Mouse (Mus musculus): Measurements from ENCODE around the gene Noxa1. TPM values are rescaled to one million over a fixed set of nuclear protein-coding genes. Genes with fewer than 3 reads are reported as not detected.

The Noxa1 gene
- polyA plus RNA-seq, 1 experiment from 2014 or later = 0.29 TPM

DNA sequence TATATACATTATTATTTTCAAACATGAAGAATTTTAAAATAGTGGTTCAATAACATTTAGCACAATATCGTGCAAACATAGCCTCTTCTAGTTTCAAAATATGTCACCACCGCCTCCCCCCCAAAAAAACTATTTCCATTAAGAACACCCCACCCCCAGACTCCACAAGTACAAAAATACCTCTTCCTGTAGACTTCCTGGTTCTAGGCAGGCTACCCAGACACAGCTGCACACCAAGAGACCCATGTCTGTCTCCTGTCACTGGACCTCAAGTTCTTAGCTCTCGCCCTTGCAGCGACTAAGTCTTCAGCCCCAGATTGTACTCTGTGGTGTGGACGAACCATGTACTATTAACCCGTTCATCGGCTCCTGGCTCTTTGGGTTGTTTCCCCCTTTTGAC is 26.0 kb upstream of the Noxa1 start:
- H3K4me3 ChIP-seq = no peak overlapping the region
- no peak for DNase-seq (ENCODE audit: extremely low spot score, low spot score)
- peaks cover 26% of the 10 kb centered on the region for H3K4me1 ChIP-seq
- no peak overlapping the region for H3K27ac ChIP-seq
- 81% methylated on average over 7 of the region's 7 CpGs for WGBS
- peaks cover 22% of the 10 kb centered on the region for H3K27me3 ChIP-seq (ENCODE audit: poor library complexity, severe bottlenecking)
- no peaks in the 10 kb centered on the region for H3K9me3 ChIP-seq
- no peaks in the 10 kb centered on the region for H3K36me3 ChIP-seq (replicated peaks)

DNA sequence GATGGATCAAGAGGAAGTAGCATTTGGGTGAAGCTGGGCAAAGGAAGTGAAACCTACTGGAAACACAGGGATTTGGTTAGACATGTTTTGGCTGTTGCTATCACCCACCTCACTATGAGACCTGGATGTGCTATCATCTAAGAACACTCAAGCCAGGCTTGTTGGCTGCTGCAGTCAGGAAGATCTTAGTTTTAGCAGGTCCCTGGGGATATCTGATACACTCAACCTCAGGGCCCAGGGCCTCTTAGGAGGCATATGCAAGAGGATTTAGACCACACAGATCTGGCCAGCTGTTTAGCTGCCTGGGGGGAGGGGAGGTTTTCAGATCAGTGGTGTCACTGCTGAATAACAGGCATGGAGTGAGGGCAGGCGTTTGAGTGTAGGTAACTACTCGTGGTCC is 20.5 kb upstream of the Noxa1 start:
- H3K4me1 ChIP-seq = peaks cover 21% of the 10 kb centered on the region
- DNase-seq (ENCODE audit: extremely low spot score, low spot score) = no peak
- peak overlapping the region; percentile 48; the same call in 1 of the 2 replicates for H3K27ac ChIP-seq
- H3K4me3 ChIP-seq = no peak overlapping the region
- no peaks in the 10 kb centered on the region for H3K9me3 ChIP-seq
- no peaks in the 10 kb centered on the region for H3K36me3 ChIP-seq (replicated peaks)
- no peaks in the 10 kb centered on the region for H3K27me3 ChIP-seq (ENCODE audit: poor library complexity, severe bottlenecking)
- 66% methylated on average over 2 of the region's 2 CpGs for WGBS

DNA sequence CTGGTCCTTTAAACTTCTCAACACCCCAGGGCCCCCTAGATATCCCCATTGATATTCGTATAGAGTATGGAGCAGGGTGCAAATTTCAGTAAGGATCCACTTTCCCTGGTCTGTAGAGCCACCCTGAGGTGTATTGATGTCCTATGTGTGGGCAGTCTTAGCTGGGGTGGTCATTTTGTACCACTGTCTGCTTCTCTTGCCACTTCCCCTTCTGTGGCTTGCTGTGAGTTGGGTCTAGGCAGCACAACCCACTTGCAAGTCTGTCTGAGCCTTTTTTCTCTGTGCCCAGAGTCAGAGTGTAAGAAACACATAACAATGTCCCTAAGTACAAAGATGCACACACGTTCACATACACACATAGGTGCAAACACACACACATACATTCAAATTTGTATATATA is 19.4 kb upstream of the Noxa1 start:
- Histone ChIP-seq H3K4me1 (peaks cover 21% of the 10 kb centered on the region), H3K9me3 (no peaks in the 10 kb centered on the region), H3K27ac (peak overlapping the region; percentile 22; the same call in 1 of the 2 replicates), H3K36me3 (replicated peaks) (no peaks in the 10 kb centered on the region), H3K4me3 (no peak overlapping the region), H3K27me3 (ENCODE audit: poor library complexity, severe bottlenecking) (no peaks in the 10 kb centered on the region)
- DNase-seq (ENCODE audit: extremely low spot score, low spot score) = no peak
- WGBS = 82% methylated on average over 2 of the region's 2 CpGs

DNA sequence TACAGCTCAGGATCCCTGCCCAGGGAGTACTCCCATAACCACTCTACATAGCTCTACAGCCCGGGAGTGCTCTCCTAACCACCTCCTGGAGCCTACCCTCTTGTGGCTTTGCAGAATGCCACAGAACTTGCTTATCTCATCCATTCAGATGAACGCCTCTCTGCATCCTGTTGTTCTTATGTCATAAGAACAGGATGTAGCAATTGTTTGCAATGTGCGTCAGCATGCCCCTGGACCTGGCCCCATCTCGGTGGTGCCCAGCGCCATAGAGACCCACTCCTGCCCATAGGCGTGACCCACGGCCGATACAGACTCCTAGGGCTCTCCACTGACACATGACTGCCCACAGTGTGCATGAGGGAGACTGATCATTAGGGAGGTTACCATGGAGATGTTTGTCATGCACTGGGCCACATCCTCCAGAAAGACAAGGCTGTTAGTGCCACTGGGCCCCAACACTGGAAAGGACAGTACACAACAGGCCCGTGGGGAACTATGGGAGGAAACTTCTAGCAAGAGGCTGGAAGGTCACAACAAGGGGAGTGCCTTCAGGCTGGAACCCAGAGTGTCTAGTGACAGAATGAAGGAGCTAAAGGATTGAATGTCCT is 16.3 kb upstream of the Noxa1 start:
- Histone ChIP-seq H3K9me3 (no peaks in the 10 kb centered on the region), H3K36me3 (replicated peaks) (no peaks in the 10 kb centered on the region), H3K4me3 (no peak overlapping the region), H3K27me3 (ENCODE audit: poor library complexity, severe bottlenecking) (no peaks in the 10 kb centered on the region), H3K4me1 (peaks cover 21% of the 10 kb centered on the region), H3K27ac (peak overlapping the region; percentile 71)
- WGBS = 76% methylated on average over 9 of the region's 9 CpGs
- no peak for DNase-seq (ENCODE audit: extremely low spot score, low spot score)

DNA sequence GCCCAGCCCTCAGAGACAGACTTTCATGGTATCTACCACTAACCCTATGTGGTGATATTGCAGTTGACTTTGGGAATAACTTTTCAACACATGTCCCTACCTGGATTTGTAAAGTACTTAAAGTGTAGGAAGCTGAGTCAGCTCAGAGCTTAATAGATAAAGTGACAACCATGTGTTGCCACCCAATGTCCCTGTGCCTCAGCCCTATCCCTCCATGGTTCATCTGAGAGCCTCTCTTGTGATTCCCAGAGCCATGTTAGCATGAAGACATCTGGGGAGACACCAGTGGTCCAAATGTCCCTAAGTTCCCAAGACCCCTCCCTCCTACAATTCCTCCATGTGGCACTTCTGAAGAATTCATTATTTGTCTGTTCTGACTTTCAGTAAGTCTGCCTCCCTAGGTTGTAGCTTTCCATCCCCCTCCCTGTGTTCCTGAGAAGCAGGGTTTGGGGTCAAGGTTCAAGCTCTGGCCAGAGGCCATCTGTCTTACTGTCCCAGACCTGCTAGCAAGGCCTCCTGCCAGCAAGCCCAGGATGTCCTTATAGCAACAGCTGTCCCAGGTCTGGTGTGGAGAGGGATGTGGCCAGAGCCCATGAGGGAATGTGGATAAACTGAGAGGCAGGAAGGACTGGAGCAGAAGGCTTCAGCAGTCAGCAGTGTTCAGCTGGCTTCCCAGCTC is 15.7 kb upstream of the Noxa1 start:
- H3K4me1 ChIP-seq = peaks cover 17% of the 10 kb centered on the region
- no peak overlapping the region for H3K4me3 ChIP-seq
- no peaks in the 10 kb centered on the region for H3K27me3 ChIP-seq (ENCODE audit: poor library complexity, severe bottlenecking)
- no peaks in the 10 kb centered on the region for H3K9me3 ChIP-seq
- peak overlapping the region; percentile 71 for H3K27ac ChIP-seq
- no peak for DNase-seq (ENCODE audit: extremely low spot score, low spot score)
- H3K36me3 ChIP-seq (replicated peaks) = no peaks in the 10 kb centered on the region

DNA sequence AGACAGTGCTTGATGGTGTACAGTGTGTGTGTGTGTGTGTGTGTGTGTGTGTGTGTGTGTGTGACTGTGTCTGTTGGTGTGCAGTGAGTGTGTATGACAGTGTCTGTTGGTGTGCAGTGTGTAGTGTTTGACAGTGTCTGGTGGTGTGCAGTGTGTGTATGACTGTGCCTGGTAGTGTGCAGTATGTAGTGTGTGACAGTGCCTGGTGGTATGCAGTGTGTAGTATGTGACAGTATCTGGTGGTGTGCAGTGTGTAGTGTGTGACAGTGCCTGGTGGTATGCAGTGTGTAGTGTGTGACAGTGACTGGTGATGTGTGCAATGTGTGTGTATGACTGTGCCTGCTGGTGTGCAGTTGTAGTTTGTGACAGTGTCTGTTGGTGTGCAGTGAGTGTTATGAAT is 14.5 kb upstream of the Noxa1 start:
- Histone ChIP-seq H3K4me3 (no peak overlapping the region), H3K4me1 (peaks cover 13% of the 10 kb centered on the region), H3K9me3 (no peaks in the 10 kb centered on the region), H3K27me3 (ENCODE audit: poor library complexity, severe bottlenecking) (no peaks in the 10 kb centered on the region), H3K27ac (0 out of 2 replicates have a peak overlapping the region, but pooled peaks have one; percentile 26), H3K36me3 (replicated peaks) (no peaks in the 10 kb centered on the region)
- no peak for DNase-seq (ENCODE audit: extremely low spot score, low spot score)

DNA sequence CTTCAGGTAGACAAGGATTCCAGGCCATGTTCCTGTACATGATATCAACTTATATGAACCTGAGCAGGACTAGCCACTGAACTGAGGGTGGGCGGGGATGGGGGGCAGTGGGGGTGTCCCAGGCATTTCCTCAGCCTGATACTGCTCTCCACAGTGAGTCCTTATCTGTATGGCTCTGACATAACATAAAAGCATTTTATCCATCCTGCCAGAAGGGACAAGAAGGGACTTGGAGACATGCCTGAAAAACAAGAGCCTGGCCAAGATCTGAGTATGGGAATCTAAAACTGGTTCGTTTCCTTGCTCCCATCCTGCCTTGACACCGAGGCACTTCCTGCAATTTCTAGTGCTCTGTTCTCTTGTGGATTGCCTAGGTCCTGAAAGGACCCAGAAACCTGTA is 11.1 kb upstream of the Noxa1 start:
- WGBS = 83% methylated on average over 3 of the region's 3 CpGs
- H3K27ac ChIP-seq = no peak overlapping the region
- no peaks in the 10 kb centered on the region for H3K36me3 ChIP-seq (replicated peaks)

DNA sequence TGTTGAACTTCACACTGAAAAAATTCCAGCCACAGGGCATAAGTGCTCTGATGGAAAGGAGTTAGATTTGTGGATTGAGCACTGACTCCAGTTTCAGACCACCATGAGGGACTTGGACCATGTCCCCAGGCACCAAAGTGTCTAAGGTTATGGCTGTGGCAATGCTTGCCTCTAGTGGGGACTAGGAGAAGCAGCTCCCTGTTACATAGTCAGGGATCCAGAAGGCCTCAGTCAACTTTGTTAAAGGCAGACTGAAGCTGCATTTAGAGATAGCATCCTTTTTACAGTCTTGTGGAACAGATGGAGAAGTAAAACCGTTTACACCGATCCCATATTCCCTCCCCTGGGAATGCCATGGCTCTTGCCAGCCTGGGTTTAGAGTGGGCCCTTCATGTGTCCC is 9.2 kb upstream of the Noxa1 start:
- Histone ChIP-seq H3K4me3 (no peak overlapping the region), H3K36me3 (replicated peaks) (no peaks in the 10 kb centered on the region), H3K9me3 (no peaks in the 10 kb centered on the region), H3K27ac (no peak overlapping the region), H3K4me1 (peaks cover 11% of the 10 kb centered on the region), H3K27me3 (ENCODE audit: poor library complexity, severe bottlenecking) (no peaks in the 10 kb centered on the region; the same call in 1 of the 2 replicates)
- 95% methylated on average over 2 of the region's 2 CpGs for WGBS
- DNase-seq (ENCODE audit: extremely low spot score, low spot score) = no peak

More for the DNA sequence above, 11.1 kb upstream of the Noxa1 start:
- no peaks in the 10 kb centered on the region for H3K9me3 ChIP-seq
- no peak overlapping the region for H3K4me3 ChIP-seq
- H3K4me1 ChIP-seq = peaks cover 6% of the 10 kb centered on the region
- no peaks in the 10 kb centered on the region for H3K27me3 ChIP-seq (ENCODE audit: poor library complexity, severe bottlenecking)
- DNase-seq (ENCODE audit: extremely low spot score, low spot score) = no peak

DNA sequence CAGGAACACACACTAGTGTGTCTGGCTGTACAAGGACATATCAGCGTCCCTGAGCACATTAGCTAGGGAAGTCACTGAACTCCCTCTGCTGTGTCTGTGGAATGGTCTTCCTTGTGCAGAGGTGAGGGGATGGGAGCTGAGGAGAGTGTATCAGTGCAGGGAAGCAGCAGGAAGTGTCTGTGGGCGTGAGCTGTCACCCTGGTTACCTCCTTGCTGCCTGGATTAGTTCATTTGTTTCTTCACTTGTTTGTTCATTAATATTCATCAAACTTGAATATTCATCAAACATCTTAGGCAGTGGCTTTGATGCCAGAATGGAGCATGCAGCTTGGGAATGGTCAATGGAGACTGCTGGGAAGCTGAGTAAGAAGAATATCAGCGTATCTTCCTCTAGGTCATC is 4.8 kb upstream of the Noxa1 start:
- peaks cover 26% of the 10 kb centered on the region for H3K4me1 ChIP-seq
- 77% methylated on average over 3 of the region's 3 CpGs for WGBS
- no peak for DNase-seq (ENCODE audit: extremely low spot score, low spot score)

DNA sequence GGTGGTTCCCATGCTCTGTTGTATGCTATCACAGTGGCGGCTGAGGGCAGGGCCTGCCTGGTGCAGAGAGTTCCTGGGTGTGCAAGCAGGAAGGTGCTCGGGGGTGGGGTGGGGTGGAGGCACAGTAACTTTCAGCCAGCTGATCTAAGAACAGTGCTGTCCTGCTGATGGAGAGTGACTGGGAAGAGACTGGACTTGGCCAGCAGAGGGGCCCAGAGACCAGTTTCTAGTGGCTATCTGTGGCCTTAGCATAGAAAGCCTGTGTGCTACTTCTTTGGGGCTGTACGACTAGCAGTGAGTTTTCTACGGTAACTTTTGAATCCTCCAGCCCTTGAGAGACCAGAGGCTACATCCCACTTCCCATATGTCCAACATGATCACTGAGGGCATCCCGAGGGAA is 4.0 kb upstream of the Noxa1 start:
- peak overlapping the region; percentile 70 for H3K27ac ChIP-seq

More for the DNA sequence above, 4.8 kb upstream of the Noxa1 start:
- H3K9me3 ChIP-seq = no peaks in the 10 kb centered on the region
- H3K36me3 ChIP-seq (replicated peaks) = no peaks in the 10 kb centered on the region
- H3K4me3 ChIP-seq = no peak overlapping the region
- peak overlapping the region; percentile 70 for H3K27ac ChIP-seq
- H3K27me3 ChIP-seq (ENCODE audit: poor library complexity, severe bottlenecking) = peaks cover 24% of the 10 kb centered on the region

DNA sequence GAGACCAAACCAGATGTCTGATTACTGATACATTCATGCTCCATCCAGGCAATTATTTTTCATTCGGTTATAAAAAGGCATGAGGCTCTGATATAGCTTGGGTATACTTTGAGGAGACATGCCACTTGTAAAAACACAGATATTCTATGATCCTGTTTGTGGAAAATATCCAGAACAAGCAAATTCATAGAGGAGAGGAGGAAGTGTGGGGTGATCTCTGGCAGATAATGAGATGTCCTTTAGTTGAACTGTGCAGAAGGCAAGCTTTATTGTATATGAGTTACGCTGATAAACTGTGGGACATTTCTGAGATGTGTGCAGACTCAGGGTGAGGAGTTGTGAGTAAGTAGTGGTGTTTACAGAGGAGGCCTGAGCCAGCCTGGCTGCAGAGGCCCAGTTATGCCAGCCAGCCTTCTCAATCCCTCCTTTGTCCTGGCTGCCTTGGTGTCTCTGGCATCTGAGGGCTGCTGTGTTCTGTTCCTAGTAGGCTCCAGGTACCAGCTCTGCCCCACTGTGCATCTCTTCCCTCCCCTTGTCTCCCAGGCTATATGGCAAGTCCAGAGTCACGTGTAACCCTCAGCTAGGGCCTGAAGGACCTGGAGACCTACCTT is 3.2 kb upstream of the Noxa1 start:
- H3K9me3 ChIP-seq = no peaks in the 10 kb centered on the region
- peak overlapping the region; percentile 70; the same call in 1 of the 2 replicates for H3K27ac ChIP-seq
- H3K36me3 ChIP-seq (replicated peaks) = no peaks in the 10 kb centered on the region
- peaks cover 40% of the 10 kb centered on the region for H3K27me3 ChIP-seq (ENCODE audit: poor library complexity, severe bottlenecking)
- H3K4me1 ChIP-seq = peaks cover 31% of the 10 kb centered on the region
- 85% methylated on average over 3 of the region's 3 CpGs for WGBS
- no peak for DNase-seq (ENCODE audit: extremely low spot score, low spot score)
- no peak overlapping the region for H3K4me3 ChIP-seq

More for the DNA sequence above, 4.0 kb upstream of the Noxa1 start:
- Histone ChIP-seq H3K36me3 (replicated peaks) (no peaks in the 10 kb centered on the region), H3K9me3 (no peaks in the 10 kb centered on the region), H3K4me3 (no peak overlapping the region), H3K4me1 (peaks cover 31% of the 10 kb centered on the region), H3K27me3 (ENCODE audit: poor library complexity, severe bottlenecking) (peaks cover 32% of the 10 kb centered on the region)
- WGBS = 54% methylated on average over 5 of the region's 5 CpGs
- DNase-seq (ENCODE audit: extremely low spot score, low spot score) = peak; percentile 42

DNA sequence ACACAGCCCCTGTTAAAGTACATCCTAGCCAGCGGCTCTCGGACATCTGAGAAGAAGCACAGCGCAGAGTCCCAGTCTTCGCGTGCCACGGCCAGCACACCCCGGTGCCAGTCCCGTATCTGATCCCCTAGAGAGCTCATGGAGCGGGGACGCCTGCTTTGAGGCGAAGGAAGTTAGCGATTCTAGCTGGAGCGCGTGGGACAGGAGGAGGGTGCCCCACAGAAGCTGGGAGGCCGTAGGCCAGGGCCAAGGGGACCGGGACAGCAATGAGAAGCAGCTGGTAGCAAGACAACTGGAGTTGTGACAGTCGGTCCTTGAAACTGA is 202 bp downstream of the Noxa1 start:
- WGBS = 41% methylated on average over 17 of the region's 17 CpGs
- Histone ChIP-seq H3K36me3 (replicated peaks) (no peaks in the 10 kb centered on the region), H3K27ac (peak overlapping the region; percentile 40; the same call in 1 of the 2 replicates), H3K9me3 (no peaks in the 10 kb centered on the region), H3K4me1 (peaks cover 26% of the 10 kb centered on the region), H3K27me3 (ENCODE audit: poor library complexity, severe bottlenecking) (peaks cover 58% of the 10 kb centered on the region), H3K4me3 (peak overlapping the region; percentile 35)
- no peak for DNase-seq (ENCODE audit: extremely low spot score, low spot score)

DNA sequence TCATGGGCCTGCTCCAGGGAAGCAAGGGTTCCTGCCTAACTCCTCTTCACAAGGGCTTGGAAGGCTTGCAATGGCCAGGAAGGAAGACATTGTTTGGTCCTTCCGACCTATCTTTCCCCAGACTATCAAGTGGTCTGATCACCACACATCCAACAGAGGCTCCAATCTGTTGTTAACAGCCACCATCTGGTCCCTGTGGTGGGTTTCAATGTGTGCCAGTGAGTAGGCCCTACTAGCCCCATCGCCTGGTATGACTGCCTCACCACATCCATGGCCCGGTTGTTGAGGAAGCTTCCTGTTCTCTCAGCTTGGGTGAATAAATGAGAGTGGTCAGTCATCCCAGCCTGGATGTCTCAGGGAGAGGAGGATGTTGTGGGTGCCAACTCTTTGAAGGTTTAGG is 6.3 kb downstream of the Noxa1 start:
- DNase-seq (ENCODE audit: extremely low spot score, low spot score) = no peak
- H3K4me3 ChIP-seq = no peak overlapping the region
- no peaks in the 10 kb centered on the region for H3K9me3 ChIP-seq
- no peaks in the 10 kb centered on the region for H3K36me3 ChIP-seq (replicated peaks)
- H3K4me1 ChIP-seq = no peaks in the 10 kb centered on the region
- peaks cover 23% of the 10 kb centered on the region for H3K27me3 ChIP-seq (ENCODE audit: poor library complexity, severe bottlenecking)
- WGBS = 83% methylated on average over 3 of the region's 3 CpGs
- no peak overlapping the region for H3K27ac ChIP-seq

Measured in forebrain, embryonic 10.5 days (tissue).